Mouse (Mus musculus): ENCODE measurements around the gene Mrc1.
A peak's percentile ranks its signal among the peaks of the same experiment; 100 is the strongest.
"Not testable (repeated sequence)": the region's sequence is repeated elsewhere in the genome, so short reads cannot be mapped to it uniquely, and the experiment has no call there.

The Mrc1 gene

GRCm38 (mm10) chr2:14229149-14229548 lies at the start of gene Mrc1:
Gene Mrc1 (plus strand): TSS chr2:14229392.
- DNase-seq: no peak

DNA sequence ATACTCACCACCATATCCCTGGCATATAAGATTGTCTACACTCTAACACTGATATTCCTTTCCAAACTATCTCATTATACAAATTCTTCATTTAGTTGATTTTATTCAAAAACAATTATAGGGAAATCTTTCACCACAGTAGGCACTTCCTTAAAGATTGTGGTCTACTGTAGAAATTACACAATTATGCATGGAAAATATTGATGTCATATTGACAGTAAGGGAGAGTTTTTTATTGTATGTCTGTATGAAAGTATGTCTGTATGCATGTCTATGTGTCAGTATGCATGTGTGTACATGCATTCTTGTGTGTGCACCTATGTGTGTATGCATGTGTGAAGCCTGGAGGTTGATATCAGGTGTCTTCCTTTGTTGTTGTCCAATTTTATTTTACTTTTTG lies 44.8 kb upstream of the Mrc1 start:
- no peak for DNase-seq

- DNase-seq: no peak
These were observed 38.5 kb upstream of the Mrc1 start for GRCm38 (mm10) chr2:14190684-14191083.

GRCm38 (mm10) chr2:14191601-14192000 lies 37.6 kb upstream of the Mrc1 start:
- DNase-seq: no peak

- DNase-seq: peak; percentile 60
These were observed 37.1 kb upstream of the Mrc1 start for GRCm38 (mm10) chr2:14192046-14192445.

DNA sequence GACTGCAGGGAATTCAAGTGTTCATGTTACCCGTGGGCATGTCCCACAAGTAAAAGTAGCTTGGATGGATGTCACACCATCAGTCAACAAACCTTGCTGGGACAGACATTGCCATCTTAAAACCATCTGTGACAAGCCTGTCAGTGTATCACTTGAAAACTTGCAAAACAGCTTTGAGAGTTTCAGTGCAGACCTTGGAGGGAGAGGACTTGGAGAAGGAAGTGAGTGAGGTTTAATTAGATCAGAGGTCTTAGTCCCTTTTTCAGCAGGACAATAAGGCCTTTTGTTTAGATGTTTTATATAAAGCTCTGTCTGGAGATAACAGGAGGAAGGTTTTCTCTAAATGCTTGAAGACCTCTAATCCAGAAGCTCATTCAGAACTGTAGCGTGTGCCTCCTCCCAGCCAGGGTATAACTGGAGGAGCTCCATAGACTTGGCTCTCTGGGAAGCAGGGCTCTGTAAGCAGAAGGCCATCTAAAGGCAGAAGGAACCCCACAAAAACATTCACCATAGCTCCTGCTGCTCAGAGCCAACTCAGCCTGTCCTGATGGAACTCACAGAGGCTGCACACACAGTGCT lies 30.8 kb upstream of the Mrc1 start:
- DNase-seq: not testable (repeated sequence)

- DNase-seq: peak; percentile 16
These were observed 29.6 kb upstream of the Mrc1 start for GRCm38 (mm10) chr2:14199621-14200020.

DNA sequence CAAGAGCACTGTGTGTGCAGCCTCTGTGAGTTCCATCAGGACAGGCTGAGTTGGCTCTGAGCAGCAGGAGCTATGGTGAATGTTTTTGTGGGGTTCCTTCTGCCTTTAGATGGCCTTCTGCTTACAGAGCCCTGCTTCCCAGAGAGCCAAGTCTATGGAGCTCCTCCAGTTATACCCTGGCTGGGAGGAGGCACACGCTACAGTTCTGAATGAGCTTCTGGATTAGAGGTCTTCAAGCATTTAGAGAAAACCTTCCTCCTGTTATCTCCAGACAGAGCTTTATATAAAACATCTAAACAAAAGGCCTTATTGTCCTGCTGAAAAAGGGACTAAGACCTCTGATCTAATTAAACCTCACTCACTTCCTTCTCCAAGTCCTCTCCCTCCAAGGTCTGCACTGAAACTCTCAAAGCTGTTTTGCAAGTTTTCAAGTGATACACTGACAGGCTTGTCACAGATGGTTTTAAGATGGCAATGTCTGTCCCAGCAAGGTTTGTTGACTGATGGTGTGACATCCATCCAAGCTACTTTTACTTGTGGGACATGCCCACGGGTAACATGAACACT lies 28.2 kb upstream of the Mrc1 start:
- DNase-seq: not testable (repeated sequence)

- peak; percentile 46 for DNase-seq
These were observed 24.9 kb upstream of the Mrc1 start for GRCm38 (mm10) chr2:14204308-14204707.

DNA sequence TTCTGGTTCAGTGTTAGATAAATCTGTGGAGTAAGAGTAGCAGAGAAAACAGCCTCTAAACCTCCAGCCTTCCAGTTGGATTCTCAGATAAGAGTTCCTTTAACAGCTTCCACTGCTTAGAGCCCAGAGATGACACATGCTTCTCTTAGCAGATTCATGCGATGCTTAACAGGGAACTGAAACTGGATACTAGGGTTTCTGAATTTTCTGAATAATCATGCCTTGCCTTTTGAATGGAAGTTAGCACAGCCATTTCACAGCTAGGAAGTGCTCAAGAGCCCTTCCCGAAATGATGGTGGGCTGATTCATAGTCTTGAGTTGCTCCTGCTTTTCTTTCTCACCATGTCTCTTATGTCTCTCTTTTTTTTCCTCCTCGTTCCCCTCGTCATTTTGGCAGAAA lies 22.4 kb upstream of the Mrc1 start:
- no peak for DNase-seq

DNA sequence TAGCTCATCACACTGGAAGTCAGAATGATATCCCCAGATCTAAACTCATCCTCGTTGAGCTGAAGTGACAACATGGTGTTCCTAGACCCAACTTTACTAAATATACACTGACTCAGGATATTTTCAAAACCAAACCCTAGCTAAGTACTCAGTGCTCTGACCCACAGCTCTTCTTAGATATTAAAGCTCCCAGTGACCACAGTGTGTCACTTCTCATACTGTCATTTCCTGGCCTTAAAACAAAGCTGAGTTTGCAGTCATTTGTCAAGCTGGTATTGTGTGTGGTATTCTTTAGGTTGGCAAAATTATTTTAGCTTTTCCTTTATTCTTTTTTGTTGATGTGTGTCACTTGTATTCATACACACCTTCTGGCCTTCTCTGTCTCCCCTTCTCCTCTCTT lies 18.5 kb upstream of the Mrc1 start:
- DNase-seq: no peak

DNA sequence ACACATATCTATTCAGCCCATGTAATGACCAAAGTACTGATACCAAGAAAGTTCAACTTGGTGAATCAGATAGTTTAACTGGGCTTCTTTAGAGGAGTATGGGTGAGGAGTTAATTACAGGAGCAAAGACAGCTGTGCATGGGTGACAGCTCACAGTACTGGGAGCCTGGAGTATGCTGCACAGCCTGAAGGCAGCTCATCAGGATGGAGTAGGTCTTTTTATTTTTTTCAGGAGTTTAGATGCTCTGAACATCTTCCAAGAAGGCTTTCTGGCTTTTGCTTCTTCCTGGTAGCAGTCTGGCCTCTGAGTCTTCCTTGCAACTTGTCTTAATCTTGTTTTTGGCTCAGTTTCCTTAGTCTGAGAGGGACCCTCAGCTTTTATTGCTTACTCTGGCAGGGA lies 17.6 kb upstream of the Mrc1 start:
- DNase-seq: no peak

- DNase-seq: no peak
These were observed 14.4 kb upstream of the Mrc1 start for GRCm38 (mm10) chr2:14214764-14215163.

DNA sequence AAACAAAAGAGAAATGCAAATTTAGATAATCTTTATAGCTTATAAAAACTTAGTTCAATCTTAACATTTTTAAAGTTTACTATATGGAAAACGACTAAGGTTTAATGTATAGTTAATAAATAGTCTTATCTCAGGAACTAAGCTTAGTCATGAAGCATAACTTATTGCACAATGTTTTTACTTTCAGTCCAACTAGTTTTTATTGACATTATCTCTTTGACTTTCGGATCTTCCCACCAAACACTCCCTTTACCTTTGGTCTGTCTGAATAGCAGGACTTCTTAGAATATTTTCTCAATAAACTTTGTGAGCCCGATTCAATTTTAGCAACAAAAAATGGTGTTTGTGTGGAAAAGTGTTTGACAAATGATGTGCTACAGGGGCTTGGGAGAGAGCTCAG lies 12.5 kb upstream of the Mrc1 start:
- DNase-seq: no peak

- DNase-seq: no peak
These were observed 11.1 kb upstream of the Mrc1 start for GRCm38 (mm10) chr2:14218126-14218525.

GRCm38 (mm10) chr2:14224387-14224786 lies 4.8 kb upstream of the Mrc1 start:
- DNase-seq: peak; percentile 37

- DNase-seq: peak; percentile 56
These were observed 697 bp upstream of the Mrc1 start for GRCm38 (mm10) chr2:14228495-14228894.

GRCm38 (mm10) chr2:14229979-14230378 lies 787 bp downstream of the Mrc1 start:
- DNase-seq: no peak

- DNase-seq: no peak
These were observed 3.7 kb downstream of the Mrc1 start for GRCm38 (mm10) chr2:14232897-14233296.

DNA sequence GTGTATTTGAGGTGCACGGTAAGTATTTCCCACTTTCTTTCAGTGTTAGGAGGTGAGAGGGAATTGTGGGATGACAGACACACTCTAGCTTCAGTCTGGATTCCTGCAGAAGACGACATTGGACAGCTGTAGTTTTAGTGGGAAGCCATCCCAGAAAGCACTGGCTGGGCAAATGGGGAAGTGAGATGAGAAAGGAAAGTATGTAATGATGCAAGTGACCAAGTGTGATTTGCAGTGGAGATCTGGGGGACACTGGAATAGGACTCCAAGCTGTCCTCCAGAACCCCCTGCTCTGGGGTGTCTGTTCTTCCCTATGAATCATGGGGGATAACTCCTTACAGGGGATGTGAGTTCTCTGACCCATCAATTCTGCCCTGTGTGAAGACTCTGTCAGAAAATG lies 4.8 kb downstream of the Mrc1 start:
- no peak for DNase-seq

DNA sequence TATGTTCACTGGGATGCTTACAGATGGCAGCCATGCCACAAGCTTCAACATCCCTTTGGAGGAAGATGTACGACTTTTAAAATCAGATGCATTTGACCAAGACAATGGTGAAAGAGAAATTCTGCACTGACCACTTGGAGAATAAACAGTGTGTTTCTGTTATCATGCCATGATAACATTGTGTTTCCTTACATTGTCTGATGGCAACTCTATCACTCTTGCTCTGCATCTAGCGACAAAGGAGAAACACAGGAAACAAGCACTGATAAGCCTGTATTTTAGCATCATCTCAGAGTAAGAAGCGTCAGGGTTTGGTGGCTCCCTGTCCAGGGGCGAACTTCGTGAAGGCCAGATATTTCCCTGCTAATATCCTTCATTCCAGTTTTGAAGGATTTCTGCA lies 6.1 kb downstream of the Mrc1 start:
- no peak for DNase-seq

GRCm38 (mm10) chr2:14236920-14237319 lies 7.7 kb downstream of the Mrc1 start:
- DNase-seq: no peak

- DNase-seq: no peak
These were observed 8.5 kb downstream of the Mrc1 start for GRCm38 (mm10) chr2:14237723-14238122.

DNA sequence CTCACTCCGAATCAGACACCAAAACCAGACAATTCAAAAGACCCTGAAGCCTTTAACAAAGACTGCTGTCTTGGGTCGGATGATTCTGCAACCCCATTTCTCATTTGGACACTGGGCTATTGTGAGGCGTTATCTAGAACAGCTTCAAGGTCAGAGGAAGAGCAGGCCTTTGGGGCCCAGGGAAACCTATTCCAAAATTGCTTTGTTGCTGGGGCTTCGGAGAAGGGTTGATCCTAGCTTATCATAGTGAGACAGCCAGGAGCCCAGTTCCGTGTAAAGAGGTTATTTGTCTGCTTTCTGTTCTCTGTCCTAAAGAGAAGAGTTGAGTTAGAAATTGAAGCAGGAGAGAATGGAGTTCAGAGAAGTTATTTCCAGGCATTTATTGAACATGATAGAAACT lies 10.0 kb downstream of the Mrc1 start:
- DNase-seq: no peak

DNA sequence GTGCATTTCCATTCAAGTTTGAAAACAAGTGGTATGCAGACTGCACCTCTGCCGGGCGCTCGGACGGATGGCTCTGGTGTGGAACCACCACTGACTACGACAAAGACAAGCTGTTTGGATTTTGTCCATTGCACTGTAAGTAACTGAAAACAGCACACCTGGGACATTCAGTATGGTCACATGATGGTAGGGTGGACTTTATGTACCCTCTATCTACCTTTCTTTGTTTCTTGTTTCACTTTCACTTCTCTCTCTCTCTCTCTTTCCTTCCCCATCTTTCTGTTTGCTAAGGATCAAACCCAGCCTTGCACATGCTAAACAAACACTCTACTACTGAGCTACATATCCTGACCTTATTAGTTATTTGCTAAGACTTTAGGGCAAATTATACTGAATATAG lies 15.0 kb downstream of the Mrc1 start:
- DNase-seq: no peak
